Mouse (Mus musculus) stomach, embryonic 14.5 days (tissue): Measurements from ENCODE around the gene Spaar. TPM values are rescaled to one million over a fixed set of nuclear protein-coding genes. Genes with fewer than 3 reads are reported as not detected.

Experiments
- ATAC-seq: fragments of 200-750 bp; cut with Nextera tagmentation; 2 replicates; pipeline ENCODE4 v1.8.0; 2017; ENCODE audit warnings: low read depth, moderate TSS enrichment; ENCODE audit not compliant: insufficient number of reproducible peaks, insufficient read depth, low FRiP score
- H3K27ac ChIP-seq: fragments of 300-500 bp; sonication (generic); 2 replicates; pipeline ENCODE4 v1.5.1; 2014; ENCODE audit warnings: mild to moderate bottlenecking, low read length, moderate library complexity, mixed read lengths
- H3K27me3 ChIP-seq: fragments of 300-500 bp; sonication (generic); 2 replicates; pipeline ENCODE4 v1.6.1; 2014; ENCODE audit warnings: low read length, control low read depth, mixed read lengths; ENCODE audit not compliant: control insufficient read depth, insufficient read depth
- H3K36me3 ChIP-seq: fragments of 300-500 bp; sonication (generic); 2 replicates; pipeline ENCODE4 v1.6.1; 2014; ENCODE audit warnings: mild to moderate bottlenecking, control low read depth, low read length, moderate library complexity, mixed read lengths; ENCODE audit not compliant: control insufficient read depth, insufficient read depth
- H3K4me1 ChIP-seq: fragments of 300-500 bp; sonication (generic); 2 replicates; pipeline ENCODE4 v1.6.1; 2014; ENCODE audit warnings: low read length, control low read depth, mixed read lengths; ENCODE audit not compliant: control insufficient read depth, insufficient read depth
- H3K4me2 ChIP-seq: fragments of 300-500 bp; sonication (generic); replicated peaks from 2 replicates; pipeline ENCODE4 v1.6.1; 2014; ENCODE audit warnings: low read depth, low read length, control low read depth
- H3K4me3 ChIP-seq: fragments of 300-500 bp; sonication (generic); 2 replicates; pipeline ENCODE4 v1.5.1; 2014; ENCODE audit warnings: low read depth, low read length, control low read depth
- H3K9ac ChIP-seq: fragments of 300-500 bp; sonication (generic); replicated peaks from 2 replicates; pipeline ENCODE4 v1.6.1; 2014; ENCODE audit warnings: low read depth, mild to moderate bottlenecking, control low read depth, low read length, moderate library complexity, mixed read lengths
- H3K9me3 ChIP-seq: fragments of 300-500 bp; sonication (generic); 2 replicates; pipeline ENCODE4 v1.6.1; 2016; ENCODE audit warnings: low read depth, low read length, control low read depth; ENCODE audit not compliant: control insufficient read depth
- WGBS: fragments of 180-500 bp; shearing (Covaris S2); extraction: QIAGEN DNeasy Blood & Tissue Kit; methylation state at CpG from one replicate; pipeline ENCODE4 v1.1.7; 2014; 5-methylcytosine and 5-hydroxymethylcytosine counted together
- polyA plus RNA-seq: library from polyadenylated mRNA; unstranded; fragments of >200 nt; fragmentation: Nextera tagmentation; extraction: Ambion mirVana; gene quantifications from 2 replicates; pipeline ENCODE4 v1.2.1, GENCODE M21; 2014

Spaar gene
- polyA plus RNA-seq, 1 experiment from 2014 or later: 0.10 TPM

- H3K36me3 ChIP-seq: no peaks in the 10 kb centered on the region
- H3K4me1 ChIP-seq: no peaks in the 10 kb centered on the region
- H3K27ac ChIP-seq: no peak overlapping the region
- H3K9me3 ChIP-seq: no peaks in the 10 kb centered on the region
- H3K27me3 ChIP-seq: no peaks in the 10 kb centered on the region
- H3K4me3 ChIP-seq: no peak overlapping the region
- H3K4me2 ChIP-seq: no peak overlapping the region
- WGBS: 72% methylated on average over 6 of the region's 6 CpGs
- ATAC-seq: no peak
- no peak overlapping the region for H3K9ac ChIP-seq
Observed at GRCm38 (mm10) chr4:43703439-43703838, 26.4 kb upstream of the Spaar start.

GRCm38 (mm10) chr4:43703851-43704250 lies 26.0 kb upstream of the Spaar start:
- H3K9me3 ChIP-seq: no peaks in the 10 kb centered on the region
- WGBS: 85% methylated on average over 8 of the region's 8 CpGs
- no peak for ATAC-seq
- no peaks in the 10 kb centered on the region for H3K27me3 ChIP-seq
- H3K4me3 ChIP-seq: no peak overlapping the region
- no peak overlapping the region for H3K27ac ChIP-seq
- H3K4me2 ChIP-seq: no peak overlapping the region
- no peaks in the 10 kb centered on the region for H3K36me3 ChIP-seq
- H3K9ac ChIP-seq: no peak overlapping the region
- no peaks in the 10 kb centered on the region for H3K4me1 ChIP-seq

- Histone ChIP-seq H3K27ac (no peak overlapping the region), H3K4me2 (no peak overlapping the region), H3K4me1 (no peaks in the 10 kb centered on the region), H3K36me3 (no peaks in the 10 kb centered on the region), H3K9me3 (no peaks in the 10 kb centered on the region), H3K27me3 (no peaks in the 10 kb centered on the region), H3K9ac (no peak overlapping the region), H3K4me3 (no peak overlapping the region)
- 73% methylated on average over 13 of the region's 13 CpGs for WGBS
- no peak for ATAC-seq
Observed at GRCm38 (mm10) chr4:43705991-43706390, 23.8 kb upstream of the Spaar start.

GRCm38 (mm10) chr4:43709869-43710268 lies 20.0 kb upstream of the Spaar start, which contains the start of gene Olfr71:
TSS of gene Olfr71 (minus strand) at chr4:43710255.
- WGBS: 66% methylated on average over 6 of the region's 6 CpGs

GRCm38 (mm10) chr4:43711821-43712220 lies 18.0 kb upstream of the Spaar start:
- no peak for ATAC-seq
- no peak overlapping the region for H3K4me3 ChIP-seq
- no peak overlapping the region for H3K27ac ChIP-seq
- 1% methylated on average over 2 of the region's 2 CpGs for WGBS
- no peaks in the 10 kb centered on the region for H3K27me3 ChIP-seq
- H3K4me2 ChIP-seq: no peak overlapping the region
- H3K9ac ChIP-seq: no peak overlapping the region
- no peaks in the 10 kb centered on the region for H3K36me3 ChIP-seq
- no peaks in the 10 kb centered on the region for H3K4me1 ChIP-seq
- H3K9me3 ChIP-seq: no peaks in the 10 kb centered on the region

More at GRCm38 (mm10) chr4:43709869-43710268, 20.0 kb upstream of the Spaar start, which contains the start of gene Olfr71:
- H3K9me3 ChIP-seq: no peaks in the 10 kb centered on the region
- no peak within 1 kb of the TSS for H3K4me3 ChIP-seq
- no peaks in the 10 kb centered on the region for H3K27me3 ChIP-seq
- H3K9ac ChIP-seq: no peak within 1 kb of the TSS
- ATAC-seq: no peak
- no peak within 1 kb of the TSS for H3K27ac ChIP-seq
- H3K4me2 ChIP-seq: no peak within 1 kb of the TSS
- H3K4me1 ChIP-seq: no peaks in the 10 kb centered on the region
- H3K36me3 ChIP-seq: no peaks in the 10 kb centered on the region

- no peak overlapping the region for H3K27ac ChIP-seq
- no peak overlapping the region for H3K4me3 ChIP-seq
- no peak overlapping the region for H3K9ac ChIP-seq
- no peaks in the 10 kb centered on the region for H3K36me3 ChIP-seq
- no peak overlapping the region for H3K4me2 ChIP-seq
- no peaks in the 10 kb centered on the region for H3K9me3 ChIP-seq
- ATAC-seq: no peak
- WGBS: 33% methylated on average over 7 of the region's 7 CpGs
- H3K27me3 ChIP-seq: no peaks in the 10 kb centered on the region
- H3K4me1 ChIP-seq: no peaks in the 10 kb centered on the region
Observed at GRCm38 (mm10) chr4:43713652-43714219, 16.1 kb upstream of the Spaar start.

- WGBS: 42% methylated on average over 14 of the region's 16 CpGs
- Histone ChIP-seq H3K36me3 (no peaks in the 10 kb centered on the region), H3K27me3 (no peaks in the 10 kb centered on the region), H3K27ac (0 out of 2 replicates have a peak overlapping the region, but pooled peaks have one; percentile 48), H3K4me2 (no peak overlapping the region), H3K4me3 (no peak overlapping the region), H3K9ac (no peak overlapping the region), H3K4me1 (no peaks in the 10 kb centered on the region), H3K9me3 (no peaks in the 10 kb centered on the region)
- ATAC-seq: no peak
Observed at GRCm38 (mm10) chr4:43720491-43721228, 9.2 kb upstream of the Spaar start.

GRCm38 (mm10) chr4:43722191-43722590 lies 7.6 kb upstream of the Spaar start:
- no peaks in the 10 kb centered on the region for H3K36me3 ChIP-seq
- whole genome bisulfite sequencing: 85% methylated on average over 4 of the region's 4 CpGs
- H3K27me3 ChIP-seq: no peaks in the 10 kb centered on the region
- no peaks in the 10 kb centered on the region for H3K9me3 ChIP-seq
- no peak overlapping the region for H3K4me2 ChIP-seq
- ATAC-seq: no peak
- no peak overlapping the region for H3K4me3 ChIP-seq
- peaks cover 6% of the 10 kb centered on the region for H3K4me1 ChIP-seq
- H3K27ac ChIP-seq: no peak overlapping the region
- no peak overlapping the region for H3K9ac ChIP-seq
